Mouse (Mus musculus): Measurements from ENCODE around the gene Arl15. TPM values are rescaled to one million over a fixed set of nuclear protein-coding genes. Genes with fewer than 3 reads are reported as not detected.

Arl15 gene
- polyA plus RNA-seq, 1 experiment from 2014 or later: 10.8 TPM

DNA sequence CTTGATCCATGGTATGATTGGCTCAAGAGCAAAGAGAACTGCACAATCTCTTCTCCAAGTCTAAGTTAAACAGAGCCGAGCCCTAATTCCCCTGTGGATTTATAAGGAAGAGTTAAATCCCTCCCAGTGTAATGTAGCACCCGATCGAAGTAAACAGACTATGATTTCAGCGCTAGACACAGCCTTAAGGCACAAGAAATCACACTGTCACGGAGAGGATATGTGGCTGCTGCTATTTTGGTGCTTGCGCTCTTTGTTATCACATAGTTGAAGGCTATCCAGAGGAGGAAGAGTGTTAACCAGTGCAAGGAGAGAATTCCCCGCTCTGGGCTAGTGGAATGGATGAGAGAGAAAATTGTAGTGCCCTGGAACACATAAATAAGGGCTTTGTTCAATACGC is 223.6 kb downstream of the Arl15 start:
- no peaks in the 10 kb centered on the region for H3K27me3 ChIP-seq (ENCODE audit: insufficient read depth, low read length)
- H3K36me3 ChIP-seq (ENCODE audit: insufficient read depth, low read length): no peaks in the 10 kb centered on the region
- ATAC-seq (replicated peaks; ENCODE audit: low FRiP score, low read depth) (no peak), DNase-seq (ENCODE audit: low spot score) (no peak)
- no peak overlapping the region for H3K27ac ChIP-seq
- H3K9me3 ChIP-seq (replicated peaks; ENCODE audit: low read length): no peaks in the 10 kb centered on the region
- H3K4me3 ChIP-seq (replicated peaks; ENCODE audit: low read depth, low read length): no peak overlapping the region
- 82% methylated on average over 8 of the region's 8 CpGs for WGBS
- TF ChIP-seq CTCF (IDR thresholded peaks at IDR 0.05; ENCODE audit: low read depth): no peak
- H3K4me1 ChIP-seq (replicated peaks; ENCODE audit: insufficient read depth, low read length): no peaks in the 10 kb centered on the region
- no peak overlapping the region for H3K4me2 ChIP-seq (ENCODE audit: low read length)
- H3K9ac ChIP-seq (ENCODE audit: low read depth, low read length): no peak overlapping the region

DNA sequence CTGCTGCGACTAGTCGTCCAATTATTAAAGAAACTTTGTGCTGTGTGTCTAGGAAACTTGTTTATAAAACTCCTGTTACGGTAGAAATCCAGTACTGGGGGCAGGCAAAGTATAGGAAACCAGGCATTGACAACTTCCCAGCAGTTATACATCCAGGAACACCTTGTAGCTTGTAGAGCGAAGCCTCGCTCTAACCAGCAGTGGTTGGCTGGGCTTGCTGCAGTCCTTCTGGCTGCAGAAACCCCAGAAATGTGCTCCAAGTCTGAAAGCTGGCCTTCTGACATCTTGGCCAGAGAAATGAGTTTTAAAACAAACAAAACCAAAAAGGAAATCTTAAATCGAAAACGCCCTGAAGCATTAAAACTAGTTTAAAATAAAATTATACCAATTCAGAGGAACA is 229.2 kb downstream of the Arl15 start:
- DNase-seq (ENCODE audit: low spot score) (no peak), ATAC-seq (replicated peaks; ENCODE audit: low FRiP score, low read depth) (no peak)
- WGBS: 91% methylated on average over 7 of the region's 7 CpGs
- no peak for TF ChIP-seq CTCF (IDR thresholded peaks at IDR 0.05; ENCODE audit: low read depth)
- no peak overlapping the region for H3K4me2 ChIP-seq (ENCODE audit: low read length)
- no peaks in the 10 kb centered on the region for H3K36me3 ChIP-seq (ENCODE audit: insufficient read depth, low read length)
- no peaks in the 10 kb centered on the region for H3K4me1 ChIP-seq (replicated peaks; ENCODE audit: insufficient read depth, low read length)
- H3K27ac ChIP-seq: no peak overlapping the region
- H3K4me3 ChIP-seq (replicated peaks; ENCODE audit: low read depth, low read length): no peak overlapping the region
- H3K9me3 ChIP-seq (replicated peaks; ENCODE audit: low read length): no peaks in the 10 kb centered on the region
- no peak overlapping the region for H3K9ac ChIP-seq (ENCODE audit: low read depth, low read length)
- no peaks in the 10 kb centered on the region for H3K27me3 ChIP-seq (ENCODE audit: insufficient read depth, low read length)

DNA sequence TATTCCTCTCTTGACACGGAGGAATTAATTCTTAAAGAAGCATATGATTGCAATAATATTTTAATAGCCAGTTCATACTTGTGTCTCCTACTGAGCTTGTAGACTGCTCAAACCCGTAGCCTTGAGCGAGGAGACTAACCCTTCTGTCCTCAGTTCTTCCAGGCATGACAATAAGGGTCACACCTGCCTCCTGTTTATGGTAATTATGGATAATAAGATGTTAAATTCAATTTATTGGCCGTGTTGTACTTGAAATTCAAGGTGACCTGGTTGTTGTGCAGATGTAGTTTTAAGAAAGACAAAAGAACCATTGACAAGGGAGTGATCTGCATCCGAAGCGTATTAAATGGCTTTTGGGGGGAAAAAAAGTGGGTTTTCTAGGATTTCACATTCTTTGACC is 232.0 kb downstream of the Arl15 start:
- no peak for DNase-seq (ENCODE audit: low spot score)
- 83% methylated on average over 6 of the region's 6 CpGs for WGBS
- Histone ChIP-seq H3K9me3 (replicated peaks; ENCODE audit: low read length) (no peaks in the 10 kb centered on the region), H3K4me2 (ENCODE audit: low read length) (no peak overlapping the region), H3K4me3 (replicated peaks; ENCODE audit: low read depth, low read length) (no peak overlapping the region), H3K27me3 (ENCODE audit: insufficient read depth, low read length) (no peaks in the 10 kb centered on the region), H3K36me3 (ENCODE audit: insufficient read depth, low read length) (no peaks in the 10 kb centered on the region), H3K4me1 (replicated peaks; ENCODE audit: insufficient read depth, low read length) (no peaks in the 10 kb centered on the region), H3K9ac (ENCODE audit: low read depth, low read length) (no peak overlapping the region), H3K27ac (no peak overlapping the region)
- ATAC-seq (replicated peaks; ENCODE audit: low FRiP score, low read depth): no peak
- TF ChIP-seq CTCF (IDR thresholded peaks at IDR 0.05; ENCODE audit: low read depth): no peak

DNA sequence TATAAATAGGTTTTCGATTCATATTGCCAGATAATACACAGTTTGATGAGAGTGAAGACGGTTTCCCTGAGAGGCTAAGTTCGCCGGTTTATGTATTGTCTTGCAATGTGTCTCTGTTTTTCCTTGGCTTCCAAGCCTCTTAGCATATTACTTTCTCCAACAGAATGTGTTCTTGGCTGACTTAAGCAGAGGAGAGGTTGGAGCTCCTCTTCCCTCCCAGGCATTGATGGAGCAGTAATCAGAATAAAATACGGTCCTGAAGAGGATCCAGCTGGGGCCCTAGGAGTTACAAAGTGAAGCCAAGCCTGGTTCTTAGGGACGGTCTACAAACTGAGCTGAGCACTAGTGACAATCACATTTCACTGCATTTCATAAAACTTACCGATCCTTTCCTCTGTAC is 232.4 kb downstream of the Arl15 start:
- no peak for TF ChIP-seq CTCF (IDR thresholded peaks at IDR 0.05; ENCODE audit: low read depth)
- ATAC-seq (replicated peaks; ENCODE audit: low FRiP score, low read depth): no peak
- H3K36me3 ChIP-seq (ENCODE audit: insufficient read depth, low read length): no peaks in the 10 kb centered on the region
- H3K27ac ChIP-seq: no peak overlapping the region
- H3K4me2 ChIP-seq (ENCODE audit: low read length): no peak overlapping the region
- no peak for DNase-seq (ENCODE audit: low spot score)
- H3K9me3 ChIP-seq (replicated peaks; ENCODE audit: low read length): no peaks in the 10 kb centered on the region
- WGBS: 91% methylated on average over 7 of the region's 7 CpGs
- H3K4me3 ChIP-seq (replicated peaks; ENCODE audit: low read depth, low read length): no peak overlapping the region
- no peaks in the 10 kb centered on the region for H3K27me3 ChIP-seq (ENCODE audit: insufficient read depth, low read length)
- no peak overlapping the region for H3K9ac ChIP-seq (ENCODE audit: low read depth, low read length)
- H3K4me1 ChIP-seq (replicated peaks; ENCODE audit: insufficient read depth, low read length): no peaks in the 10 kb centered on the region

DNA sequence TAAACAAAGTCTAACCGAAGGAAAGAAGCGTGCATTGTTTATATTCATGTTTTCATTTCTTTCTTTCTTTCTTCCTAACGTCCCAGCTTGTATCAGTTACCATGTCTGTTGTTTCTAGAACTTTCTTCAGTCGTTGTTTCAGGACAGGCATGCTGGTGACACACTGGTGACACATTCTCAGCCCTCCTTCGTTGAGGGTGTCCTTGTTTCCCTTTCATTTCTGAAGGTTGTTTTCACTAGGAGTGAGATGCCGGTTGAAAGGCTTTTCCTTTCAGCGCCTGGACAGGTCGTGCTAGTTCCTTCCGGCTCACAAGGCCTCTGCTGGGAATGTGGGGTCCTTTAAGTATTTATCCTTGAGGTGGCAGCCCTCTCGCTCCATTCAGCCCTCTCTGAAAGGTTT is 253.8 kb downstream of the Arl15 start:
- Histone ChIP-seq H3K9me3 (replicated peaks; ENCODE audit: low read length) (no peaks in the 10 kb centered on the region), H3K27me3 (ENCODE audit: insufficient read depth, low read length) (no peaks in the 10 kb centered on the region), H3K27ac (no peak overlapping the region), H3K4me2 (ENCODE audit: low read length) (no peak overlapping the region), H3K4me3 (replicated peaks; ENCODE audit: low read depth, low read length) (no peak overlapping the region), H3K36me3 (ENCODE audit: insufficient read depth, low read length) (no peaks in the 10 kb centered on the region), H3K4me1 (replicated peaks; ENCODE audit: insufficient read depth, low read length) (no peaks in the 10 kb centered on the region), H3K9ac (ENCODE audit: low read depth, low read length) (no peak overlapping the region)
- ATAC-seq (replicated peaks; ENCODE audit: low FRiP score, low read depth) (no peak), DNase-seq (ENCODE audit: low spot score) (no peak)
- 53% methylated on average over 10 of the region's 10 CpGs for WGBS
- no peak for TF ChIP-seq CTCF (IDR thresholded peaks at IDR 0.05; ENCODE audit: low read depth)

DNA sequence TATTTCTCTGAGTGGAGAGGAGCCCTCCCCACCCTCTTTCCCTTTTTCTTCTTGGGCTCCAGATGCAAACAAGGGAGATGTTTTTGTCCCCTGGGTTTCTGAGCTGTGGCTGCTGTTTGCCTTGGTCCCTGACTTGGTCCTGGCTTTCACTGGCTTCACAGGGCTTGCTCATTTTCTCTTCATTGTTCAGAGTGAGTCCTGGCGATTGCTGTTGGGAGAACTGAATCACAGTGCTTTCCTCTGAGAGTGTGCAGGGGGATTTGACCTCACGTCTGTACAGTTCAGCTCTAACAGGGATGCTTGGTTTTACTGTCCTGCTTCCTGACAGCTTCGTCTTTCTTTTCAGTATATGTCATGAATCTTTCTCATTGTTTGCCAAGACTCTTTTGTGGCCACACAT is 254.4 kb downstream of the Arl15 start:
- no peak overlapping the region for H3K4me2 ChIP-seq (ENCODE audit: low read length)
- 63% methylated on average over 3 of the region's 3 CpGs for WGBS
- no peaks in the 10 kb centered on the region for H3K9me3 ChIP-seq (replicated peaks; ENCODE audit: low read length)
- H3K36me3 ChIP-seq (ENCODE audit: insufficient read depth, low read length): no peaks in the 10 kb centered on the region
- H3K4me3 ChIP-seq (replicated peaks; ENCODE audit: low read depth, low read length): no peak overlapping the region
- H3K9ac ChIP-seq (ENCODE audit: low read depth, low read length): no peak overlapping the region
- no peak overlapping the region for H3K27ac ChIP-seq
- no peak for TF ChIP-seq CTCF (IDR thresholded peaks at IDR 0.05; ENCODE audit: low read depth)
- H3K27me3 ChIP-seq (ENCODE audit: insufficient read depth, low read length): no peaks in the 10 kb centered on the region
- no peaks in the 10 kb centered on the region for H3K4me1 ChIP-seq (replicated peaks; ENCODE audit: insufficient read depth, low read length)
- ATAC-seq (replicated peaks; ENCODE audit: low FRiP score, low read depth) (no peak), DNase-seq (ENCODE audit: low spot score) (no peak)

DNA sequence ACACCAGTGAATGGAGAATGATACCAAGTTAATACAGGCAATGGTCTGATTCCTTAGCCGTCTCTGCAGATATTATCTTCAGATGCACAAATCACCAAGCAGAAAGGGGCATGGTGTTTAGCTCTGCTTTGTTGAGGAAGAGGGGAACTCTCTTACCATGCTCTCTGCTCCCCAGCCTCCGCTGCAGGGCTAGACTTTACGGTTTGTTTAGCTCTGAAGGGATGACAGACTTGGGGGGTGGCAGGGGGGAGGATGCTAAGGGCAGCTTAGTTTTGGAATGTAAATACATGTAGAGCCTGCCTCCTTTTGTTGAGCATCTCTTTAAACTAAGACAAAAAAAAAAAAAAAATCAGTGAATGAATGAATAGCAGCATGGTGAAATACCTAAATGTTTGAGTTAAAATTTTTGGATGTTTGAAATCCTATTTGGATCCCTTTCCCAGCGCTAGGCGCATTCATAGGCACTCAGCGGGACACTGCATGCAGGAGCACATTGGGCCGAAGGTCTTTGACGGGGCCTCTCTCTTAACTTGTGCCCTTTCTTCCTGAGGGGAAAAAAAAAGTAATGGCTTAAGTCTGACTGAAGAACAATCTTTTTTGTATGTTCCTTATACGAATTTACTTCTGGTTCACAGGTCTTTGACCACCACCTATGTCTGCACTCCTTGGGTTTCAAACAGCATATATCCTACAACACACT is 257.0 kb downstream of the Arl15 start:
- Histone ChIP-seq H3K4me3 (replicated peaks; ENCODE audit: low read depth, low read length) (no peak overlapping the region), H3K27me3 (ENCODE audit: insufficient read depth, low read length) (no peaks in the 10 kb centered on the region), H3K9me3 (replicated peaks; ENCODE audit: low read length) (no peaks in the 10 kb centered on the region), H3K9ac (ENCODE audit: low read depth, low read length) (no peak overlapping the region), H3K36me3 (ENCODE audit: insufficient read depth, low read length) (no peaks in the 10 kb centered on the region), H3K27ac (no peak overlapping the region), H3K4me2 (ENCODE audit: low read length) (no peak overlapping the region), H3K4me1 (replicated peaks; ENCODE audit: insufficient read depth, low read length) (no peaks in the 10 kb centered on the region)
- 53% methylated on average over 9 of the region's 9 CpGs for WGBS
- DNase-seq (ENCODE audit: low spot score): no peak
- no peak for TF ChIP-seq CTCF (IDR thresholded peaks at IDR 0.05; ENCODE audit: low read depth)
- no peak for ATAC-seq (replicated peaks; ENCODE audit: low FRiP score, low read depth)

Measured in kidney, postnatal 0 days (tissue).